Mouse (Mus musculus): ENCODE data around the gene Tsc1. TPM values are rescaled to one million over a fixed set of nuclear protein-coding genes. Genes with fewer than 3 reads are reported as not detected.
A peak's percentile ranks its signal among the peaks of the same experiment; 100 is the strongest.

Gene Tsc1
- total RNA-seq, 1 experiment from 2014 or later, result 16.5 TPM

DNA sequence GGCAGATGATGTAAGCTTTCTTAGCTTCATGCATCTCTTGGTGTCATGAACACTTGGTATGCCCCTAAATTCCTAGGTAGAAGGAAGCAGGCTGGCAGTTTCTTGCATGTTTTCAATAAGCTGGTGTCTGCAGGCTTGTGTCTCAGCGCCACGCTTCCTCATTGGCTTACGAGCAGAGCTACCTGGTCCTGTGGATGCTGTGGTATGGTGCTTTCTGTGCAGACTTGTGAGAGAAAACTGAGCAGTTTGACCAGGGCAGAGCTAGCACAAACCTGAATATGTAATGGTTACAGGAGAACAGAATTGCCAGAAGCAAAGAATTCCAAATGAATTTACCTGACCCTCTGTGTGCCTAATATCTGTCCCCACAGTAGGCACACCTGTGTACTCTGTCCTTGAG, 2.1 kb downstream of the Tsc1 start:
- DNase-seq, result no peak

DNA sequence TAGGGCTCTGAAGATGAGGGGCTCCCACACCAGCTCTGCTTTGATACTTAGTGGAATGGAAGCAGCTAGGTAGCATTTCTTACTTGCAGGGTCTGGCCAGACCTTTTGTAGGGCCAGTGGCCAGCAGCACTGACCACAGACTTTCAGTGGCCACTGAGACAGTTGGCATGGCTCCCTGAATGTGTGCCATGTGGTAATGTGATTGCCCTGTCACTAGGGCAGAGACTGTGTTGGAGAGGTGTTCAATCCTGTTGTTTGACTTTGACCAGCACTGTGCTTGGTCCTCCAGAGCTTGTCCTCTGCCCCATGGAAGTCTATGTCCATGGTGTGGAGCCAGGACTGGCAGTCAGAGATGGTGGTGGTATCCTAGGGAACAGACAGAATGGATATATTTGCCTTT, 9.5 kb downstream of the Tsc1 start:
- peak; percentile 55 for DNase-seq

DNA sequence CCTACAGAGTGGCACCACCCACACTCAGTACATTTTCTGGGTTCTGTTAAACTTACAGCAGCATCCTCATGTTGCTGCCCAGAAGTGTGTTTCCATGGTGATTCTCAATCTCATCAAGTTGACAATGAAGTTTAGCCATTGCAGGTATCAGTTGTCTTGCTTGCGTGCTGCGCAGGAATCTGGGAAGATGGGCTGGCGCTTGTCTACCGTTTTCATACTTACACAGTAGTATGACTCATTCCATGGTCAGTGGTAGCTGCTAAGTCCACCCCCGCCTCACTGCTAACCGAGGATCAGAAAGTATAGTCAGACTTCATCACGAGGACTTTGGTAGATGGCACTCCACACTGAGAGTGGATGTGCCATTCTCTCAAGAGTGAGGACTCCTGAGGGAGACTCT, 12.3 kb downstream of the Tsc1 start:
- DNase-seq, result no peak

DNA sequence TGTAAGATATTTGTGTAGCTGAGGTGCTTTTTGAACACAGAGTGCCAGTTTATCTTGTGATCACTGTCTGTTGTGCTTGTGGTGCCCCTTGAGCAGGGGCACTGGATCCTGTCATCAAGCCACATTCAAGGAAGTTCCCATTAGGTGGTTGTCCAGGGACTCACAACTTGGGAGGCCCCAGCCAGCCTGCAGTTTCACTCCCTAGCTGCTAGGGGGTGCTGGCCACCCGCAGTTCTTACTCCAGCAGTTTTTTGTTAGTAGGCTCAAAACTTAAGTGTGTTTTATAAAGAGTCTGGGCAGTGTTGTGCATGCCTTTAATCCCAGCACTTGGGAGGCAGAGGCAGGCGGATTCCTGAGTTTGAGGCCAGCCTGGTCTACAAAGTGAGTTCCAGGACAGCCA, 13.3 kb downstream of the Tsc1 start:
- peak; percentile 53 for DNase-seq

DNA sequence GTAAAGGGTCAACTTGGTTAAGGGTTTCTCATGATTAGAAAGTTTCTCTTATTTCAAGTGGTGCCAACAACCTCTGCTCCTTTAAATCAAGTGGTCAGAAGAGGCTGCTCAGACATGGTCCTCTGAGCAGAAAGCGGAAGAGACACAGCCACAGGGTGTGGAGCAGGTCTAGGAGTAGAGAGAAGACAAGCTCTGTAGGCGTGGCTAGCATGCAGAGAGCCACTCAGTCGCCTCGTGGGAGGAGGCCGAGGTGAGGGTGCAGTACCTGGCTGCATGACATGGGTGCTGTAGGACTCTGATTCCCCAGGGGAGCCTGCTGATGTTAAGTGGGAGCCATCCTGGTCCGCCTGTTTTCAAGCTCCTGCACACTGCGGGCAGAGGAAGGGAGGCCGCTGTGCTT, 15.2 kb downstream of the Tsc1 start:
- no peak for DNase-seq

DNA sequence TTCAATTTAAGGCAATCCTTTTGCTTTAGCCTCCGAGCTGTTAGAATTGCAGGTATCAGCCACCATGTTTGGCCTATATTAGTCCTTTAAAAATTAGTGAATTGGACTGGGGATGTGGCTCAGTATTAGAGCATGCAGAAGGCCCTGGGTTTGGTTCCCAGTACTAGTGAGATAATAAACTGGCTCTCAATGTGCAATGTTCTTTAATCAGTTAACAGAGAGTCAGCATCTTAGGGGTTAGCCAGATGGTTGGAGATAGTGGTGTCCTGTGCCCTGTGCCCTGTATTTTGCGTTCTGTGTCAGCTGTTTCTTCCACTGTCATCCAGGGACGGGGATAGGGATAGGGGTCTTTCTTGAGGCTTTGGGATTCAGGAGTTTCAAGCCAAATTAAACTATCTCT, 21.9 kb downstream of the Tsc1 start:
- DNase-seq, result no peak

DNA sequence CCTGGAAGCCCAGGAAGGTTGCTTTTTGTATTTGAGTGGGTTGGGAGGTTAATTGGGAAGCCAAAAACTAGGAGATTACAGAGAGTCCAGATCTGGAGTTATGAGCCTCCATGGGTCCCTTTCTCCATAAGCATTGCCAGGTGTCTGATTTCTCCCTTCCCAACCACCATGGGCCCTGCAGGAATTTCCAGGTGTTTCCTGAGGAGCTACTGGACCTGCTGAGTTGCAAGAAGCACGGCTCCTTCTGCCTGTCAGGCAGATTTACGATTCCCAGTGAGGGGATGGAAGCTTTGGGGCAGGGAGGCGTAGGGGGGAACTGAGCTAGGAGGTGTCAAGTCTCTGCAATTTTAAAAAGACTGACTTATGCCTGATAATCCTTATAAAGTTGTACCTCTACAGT, 24.8 kb downstream of the Tsc1 start:
- DNase-seq, result no peak

DNA sequence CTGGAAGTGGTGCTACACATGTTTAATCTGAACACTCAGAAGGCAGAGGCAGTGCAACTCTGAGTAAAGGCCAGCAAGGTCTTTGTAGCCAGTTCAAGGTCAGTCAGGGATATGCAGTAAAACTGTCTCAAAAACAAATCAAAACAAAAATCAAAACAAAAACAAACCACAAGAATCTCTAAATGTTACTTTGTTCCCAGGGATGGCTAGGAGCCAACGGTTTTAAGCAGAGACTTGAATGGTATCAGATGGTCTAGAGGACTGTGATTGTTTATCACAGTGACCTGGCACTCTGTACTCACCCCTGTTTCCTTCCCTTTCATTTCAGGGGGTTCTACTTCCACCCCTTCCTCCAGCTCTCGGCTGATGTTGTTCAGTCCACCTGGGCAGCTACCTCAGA, 30.4 kb downstream of the Tsc1 start:
- DNase-seq, result no peak

DNA sequence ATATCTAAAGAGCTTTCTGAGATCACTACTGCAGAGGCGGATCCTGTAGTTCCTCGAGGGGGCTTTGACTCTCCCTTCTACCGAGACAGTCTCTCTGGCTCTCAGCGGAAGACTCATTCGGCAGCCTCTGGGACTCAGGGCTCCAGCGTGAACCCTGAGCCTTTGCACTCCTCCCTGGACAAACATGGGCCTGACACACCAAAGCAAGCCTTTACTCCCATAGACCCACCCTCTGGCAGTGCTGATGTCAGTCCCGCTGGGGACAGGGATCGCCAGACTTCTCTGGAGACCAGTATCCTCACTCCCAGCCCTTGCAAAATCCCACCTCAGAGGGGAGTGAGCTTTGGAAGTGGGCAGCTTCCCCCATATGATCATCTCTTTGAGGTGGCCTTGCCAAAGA, 35.0 kb downstream of the Tsc1 start:
- no peak for DNase-seq

DNA sequence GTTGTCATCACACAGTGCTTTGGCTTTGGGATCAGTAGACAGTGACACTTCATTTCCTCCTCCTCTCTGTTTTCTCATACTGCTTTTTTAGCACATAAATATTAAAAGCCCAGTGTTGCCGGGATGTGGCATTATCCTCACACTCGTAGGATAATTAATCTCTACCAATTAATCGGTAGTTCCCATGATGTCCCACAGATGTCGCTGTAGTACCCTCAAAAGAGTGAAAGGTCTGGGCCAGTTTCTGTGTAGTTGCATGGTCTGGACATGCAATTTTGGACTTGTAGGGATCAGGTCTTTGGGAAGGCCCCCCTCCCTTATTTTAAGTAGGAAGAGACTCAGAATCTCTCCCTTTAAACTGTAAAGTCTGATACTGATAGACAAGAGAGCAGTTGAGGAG, 39.7 kb downstream of the Tsc1 start:
- peak; percentile 31 for DNase-seq

DNA sequence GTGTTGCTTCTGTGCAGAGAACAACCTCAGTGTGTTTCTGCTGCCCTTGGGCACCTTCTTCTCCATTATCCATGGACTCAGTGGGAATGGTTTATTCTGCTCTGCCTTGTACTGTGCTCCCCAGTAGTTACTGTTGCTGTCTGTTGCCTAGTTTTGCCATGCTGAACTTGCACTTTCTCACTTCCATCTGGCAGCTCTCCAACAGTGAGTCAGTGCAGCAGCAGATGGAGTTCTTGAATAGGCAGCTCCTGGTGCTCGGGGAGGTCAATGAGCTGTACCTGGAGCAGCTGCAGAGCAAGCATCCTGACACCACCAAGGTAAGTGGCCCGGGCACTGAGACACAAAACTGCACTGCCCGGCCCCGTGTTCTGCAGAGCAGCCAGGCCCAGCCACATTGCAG, 40.7 kb downstream of the Tsc1 start:
- peak; percentile 72 for DNase-seq

DNA sequence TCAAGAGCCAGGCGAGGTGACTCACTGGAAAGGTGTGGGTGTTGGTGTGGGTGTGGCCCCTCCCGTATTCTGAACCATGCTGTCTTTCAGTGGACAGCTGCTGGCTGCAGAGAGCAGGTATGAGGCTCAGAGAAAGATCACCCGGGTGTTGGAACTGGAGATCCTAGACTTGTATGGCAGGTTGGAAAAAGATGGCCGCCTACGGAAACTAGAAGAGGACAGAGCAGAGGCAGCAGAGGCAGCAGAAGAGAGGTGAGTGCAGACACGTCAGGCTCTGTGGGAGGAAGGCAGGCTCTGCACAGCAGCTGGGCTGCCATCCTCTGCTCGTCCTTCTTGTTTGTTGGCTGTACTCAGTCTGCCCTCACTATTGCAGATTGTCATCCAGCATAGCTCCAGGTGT, 44.9 kb downstream of the Tsc1 start:
- DNase-seq, result no peak

DNA sequence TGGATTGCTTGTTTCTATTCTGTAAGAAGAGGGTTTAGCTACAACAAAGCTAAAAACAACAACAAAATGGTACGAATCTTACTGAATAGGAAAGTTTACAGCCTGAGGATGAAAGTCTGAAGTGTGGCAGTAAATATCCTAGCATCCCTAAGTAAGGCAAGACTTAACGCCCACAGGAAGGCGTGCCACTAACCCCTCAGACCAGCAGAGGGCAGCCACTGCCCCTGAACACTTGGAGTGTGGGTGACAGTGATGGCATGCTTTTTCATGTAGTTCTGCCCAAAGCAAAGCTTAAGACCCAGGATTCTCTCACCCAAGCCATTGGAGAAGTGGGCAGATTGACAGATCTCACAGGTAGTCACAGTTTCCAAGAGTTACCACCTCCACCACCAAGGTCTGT, 47.4 kb downstream of the Tsc1 start:
- DNase-seq, result peak; percentile 61

DNA sequence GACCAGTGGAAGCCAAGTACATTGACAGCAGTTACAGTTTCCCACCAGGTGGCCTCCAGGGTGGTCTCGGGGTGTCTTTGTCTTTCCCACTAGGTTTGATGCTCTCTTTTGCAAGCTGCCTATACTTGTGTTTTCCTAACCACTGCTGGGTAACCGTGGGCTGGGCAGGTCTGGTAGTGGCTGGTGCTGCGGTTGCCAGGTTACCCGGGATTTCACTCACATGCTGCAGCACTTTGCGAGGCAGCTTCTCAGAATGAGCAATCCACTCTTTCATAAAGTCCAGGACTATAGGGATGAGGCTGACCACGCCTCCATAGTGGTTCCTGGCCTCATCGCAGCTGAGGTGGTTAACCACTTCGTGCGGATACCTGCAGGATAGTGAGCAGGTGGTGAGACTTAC, 51.7 kb downstream of the Tsc1 start:
- DNase-seq, result no peak

DNA sequence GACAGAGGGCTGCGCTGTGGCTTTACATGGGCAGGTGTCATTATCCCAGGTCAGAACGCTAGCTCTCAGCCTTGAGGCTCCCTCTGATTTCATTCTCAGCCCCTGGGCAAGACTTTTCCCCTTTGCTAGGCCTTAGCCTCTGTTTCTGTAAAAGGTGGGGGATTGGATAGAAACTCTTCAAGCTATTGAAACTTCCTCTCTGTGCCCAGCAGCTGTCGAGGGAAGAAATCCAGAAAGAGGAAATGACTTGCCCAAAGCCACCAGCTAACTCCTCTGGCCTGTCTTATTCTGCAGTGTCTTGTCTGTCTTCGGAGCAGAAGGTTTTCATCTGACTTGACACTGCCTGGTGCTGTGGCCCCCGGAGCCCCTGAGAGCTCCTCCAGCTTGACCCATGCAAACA, 57.5 kb downstream of the Tsc1 start:
- no peak for DNase-seq

DNA sequence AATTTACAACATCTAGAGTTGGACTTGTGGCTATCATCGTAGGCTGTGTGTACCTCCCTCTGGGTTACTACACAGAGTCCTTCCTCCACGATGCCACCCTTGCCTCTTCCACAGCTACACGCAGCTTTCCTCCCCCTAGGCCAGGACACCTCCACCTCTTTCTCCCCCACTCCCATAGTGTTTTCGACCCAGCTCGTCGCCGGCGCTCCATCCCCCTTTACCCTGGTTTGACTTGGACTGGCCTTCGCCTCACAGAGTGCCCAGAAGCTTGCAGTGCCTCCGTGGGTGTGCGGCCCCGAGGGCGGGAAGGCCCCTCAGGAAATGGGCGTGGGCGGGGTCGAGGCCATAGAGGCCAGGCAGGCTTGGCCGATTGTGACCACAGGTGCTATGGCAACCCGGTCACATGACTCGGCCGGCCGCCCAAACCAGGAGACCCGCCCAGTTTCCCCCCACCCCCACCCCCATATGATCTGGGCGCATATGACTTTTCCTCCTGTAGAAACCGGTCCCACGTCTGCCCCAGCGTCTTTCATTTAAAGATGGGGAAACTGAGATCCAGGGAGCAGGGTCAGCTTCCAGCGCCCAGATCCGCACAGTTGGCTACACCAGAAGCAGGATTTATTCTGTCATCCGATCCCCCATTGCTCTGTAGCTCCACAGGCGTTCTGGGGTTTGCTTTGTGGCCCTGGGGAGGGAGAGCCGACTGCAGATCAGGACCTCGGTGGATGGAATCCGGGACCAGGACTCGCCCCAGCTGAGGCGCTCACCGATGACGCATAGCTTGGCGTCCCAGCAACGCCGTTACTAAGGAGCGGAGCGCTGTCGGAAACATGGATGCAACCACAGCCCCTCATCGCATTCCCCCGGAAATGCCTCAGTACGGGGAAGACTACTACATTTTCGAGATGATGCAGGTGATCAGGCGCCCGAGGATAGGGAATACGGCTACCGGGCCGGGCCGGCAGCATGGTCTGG, 58.6 kb downstream of the Tsc1 start, which contains the start of the genes Spaca9 and Ak8:
Gene Spaca9, minus strand, starts transcription at position 367 of the 975 bp plus-strand sequence.
Gene Ak8, plus strand, starts transcription at position 804 of the 975 bp plus-strand sequence.
- peak; percentile 92 for DNase-seq

DNA sequence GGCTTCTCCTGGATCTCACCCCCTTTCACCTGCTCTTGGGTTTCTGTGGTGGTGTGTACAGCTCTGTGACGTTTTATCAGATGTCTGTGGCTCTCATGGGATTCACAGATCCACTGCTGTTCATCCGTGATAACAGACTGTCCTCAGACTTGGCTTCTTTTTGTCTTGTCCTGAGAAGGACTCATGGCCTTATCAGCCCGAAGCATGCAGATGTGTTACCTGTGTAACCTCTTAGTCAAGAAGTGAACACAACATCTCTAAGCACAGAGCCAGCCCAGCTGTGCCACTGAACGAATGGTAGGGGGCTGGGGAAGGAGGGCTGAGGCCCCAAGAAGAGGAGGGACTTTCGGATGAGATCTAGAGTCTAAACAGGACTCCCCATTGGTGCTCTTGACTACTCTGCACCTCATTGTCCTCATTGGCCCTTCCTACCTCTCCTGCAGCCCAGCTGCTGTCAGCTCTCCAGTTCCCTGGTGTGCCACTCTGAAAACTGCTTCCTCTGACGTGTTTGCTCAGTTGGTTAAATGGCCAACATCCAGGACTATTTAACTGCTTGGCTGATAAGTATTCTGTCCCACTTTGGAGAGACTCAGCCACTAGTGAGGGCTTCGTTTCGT, 60.7 kb downstream of the Tsc1 start:
- DNase-seq, result no peak

DNA sequence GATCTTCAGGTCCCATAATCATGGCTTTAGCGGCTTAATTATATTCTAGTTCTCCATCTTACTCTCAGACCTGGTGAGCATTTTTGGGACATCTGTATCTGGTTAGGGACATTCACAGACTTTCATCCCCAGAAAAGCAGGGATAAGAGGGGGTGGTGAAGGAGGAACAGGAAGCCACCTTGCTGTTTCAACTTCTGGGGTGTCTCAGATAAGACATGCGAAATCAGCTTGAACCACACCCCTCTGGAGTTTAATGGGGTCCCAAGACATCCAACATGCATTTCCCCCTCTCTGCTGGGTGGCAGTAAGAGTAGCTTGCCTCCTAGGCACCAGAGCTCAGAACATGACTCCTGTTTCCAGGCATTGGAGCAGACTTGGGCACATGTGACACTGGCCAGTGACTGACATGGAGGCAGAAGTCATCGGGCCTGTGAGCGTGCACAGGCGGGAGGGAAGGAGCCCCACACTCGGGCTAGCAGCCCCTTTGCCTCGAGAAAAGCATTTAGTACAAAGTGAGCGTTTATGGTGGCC, 65.1 kb downstream of the Tsc1 start:
- DNase-seq, result no peak

DNA sequence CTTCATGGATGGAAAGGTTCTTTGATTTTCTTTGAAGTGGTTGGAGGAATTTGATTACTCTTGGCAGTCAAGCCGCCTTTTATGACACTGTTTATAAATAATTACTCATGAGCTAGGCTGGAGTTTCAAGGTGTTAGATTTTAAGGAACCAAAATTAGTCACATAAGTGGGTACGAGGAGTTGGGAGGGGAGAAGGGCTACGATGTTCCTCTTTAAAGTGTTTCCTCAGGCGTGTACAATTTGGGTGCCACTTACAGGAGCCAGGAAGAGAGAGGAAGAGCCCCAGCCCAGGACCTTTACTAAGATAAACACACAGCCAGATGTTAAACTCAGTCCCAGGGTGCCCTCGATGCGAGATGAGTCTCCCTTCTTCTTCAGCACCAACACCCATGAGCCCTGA, 65.8 kb downstream of the Tsc1 start:
- no peak for DNase-seq

DNA sequence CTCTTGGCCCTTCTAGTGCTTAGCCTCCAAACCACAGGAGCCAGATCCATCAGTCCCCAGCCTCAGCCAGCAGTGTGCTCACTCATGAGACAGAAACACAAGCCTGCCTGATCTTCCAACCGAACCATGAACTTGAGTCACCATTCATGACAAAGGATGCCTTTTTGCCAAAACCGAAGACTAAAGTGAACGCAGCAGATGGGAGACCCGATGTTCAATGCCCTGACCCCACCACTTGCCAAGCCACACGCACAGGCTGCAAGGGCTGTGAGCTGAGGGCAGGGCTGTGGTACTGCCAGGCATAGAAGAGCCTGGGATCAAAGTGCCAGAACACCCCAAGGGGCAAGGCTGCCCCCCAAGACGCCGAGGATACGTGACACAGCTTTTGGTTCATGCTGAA, 72.0 kb downstream of the Tsc1 start:
- DNase-seq, result no peak

DNA sequence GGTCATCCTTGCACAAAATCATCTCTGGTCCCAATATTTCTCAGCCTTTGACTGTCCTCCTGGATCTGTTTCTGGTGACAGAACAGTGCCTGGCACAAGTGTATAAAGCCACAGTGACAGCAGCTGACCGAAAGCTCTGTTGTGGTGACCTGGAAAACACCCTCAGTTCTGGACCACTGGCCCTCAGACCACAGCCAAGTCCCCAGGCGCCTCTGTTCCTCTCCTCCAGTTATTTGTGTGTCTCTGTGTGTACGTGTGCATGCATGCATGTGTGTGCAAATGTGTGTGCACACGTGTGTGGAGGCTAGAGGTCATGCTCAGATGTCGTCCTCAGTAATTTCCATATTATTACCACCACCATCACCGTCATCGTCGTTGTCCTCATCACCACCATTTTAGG, 81.4 kb downstream of the Tsc1 start:
- DNase-seq, result no peak

DNA sequence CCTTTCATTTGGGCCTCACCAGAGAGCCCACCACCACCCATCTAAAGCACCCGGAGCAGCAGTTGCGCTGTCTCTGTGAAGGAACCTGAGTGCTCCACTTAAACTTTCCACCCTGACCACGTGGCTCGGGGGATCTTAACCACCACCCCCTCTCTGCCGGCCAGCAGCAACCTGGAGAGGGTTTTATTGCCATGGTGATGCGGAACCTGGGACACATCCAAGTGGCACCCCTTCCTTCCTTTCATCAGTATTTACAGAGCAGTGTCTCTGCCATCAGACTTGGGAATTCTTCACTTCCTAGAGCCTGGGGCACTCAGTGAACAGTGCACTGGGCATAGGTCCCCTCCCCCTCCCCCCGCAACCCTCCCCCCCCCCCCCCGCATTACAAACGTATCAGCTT, 82.9 kb downstream of the Tsc1 start:
- DNase-seq, result no peak

DNA sequence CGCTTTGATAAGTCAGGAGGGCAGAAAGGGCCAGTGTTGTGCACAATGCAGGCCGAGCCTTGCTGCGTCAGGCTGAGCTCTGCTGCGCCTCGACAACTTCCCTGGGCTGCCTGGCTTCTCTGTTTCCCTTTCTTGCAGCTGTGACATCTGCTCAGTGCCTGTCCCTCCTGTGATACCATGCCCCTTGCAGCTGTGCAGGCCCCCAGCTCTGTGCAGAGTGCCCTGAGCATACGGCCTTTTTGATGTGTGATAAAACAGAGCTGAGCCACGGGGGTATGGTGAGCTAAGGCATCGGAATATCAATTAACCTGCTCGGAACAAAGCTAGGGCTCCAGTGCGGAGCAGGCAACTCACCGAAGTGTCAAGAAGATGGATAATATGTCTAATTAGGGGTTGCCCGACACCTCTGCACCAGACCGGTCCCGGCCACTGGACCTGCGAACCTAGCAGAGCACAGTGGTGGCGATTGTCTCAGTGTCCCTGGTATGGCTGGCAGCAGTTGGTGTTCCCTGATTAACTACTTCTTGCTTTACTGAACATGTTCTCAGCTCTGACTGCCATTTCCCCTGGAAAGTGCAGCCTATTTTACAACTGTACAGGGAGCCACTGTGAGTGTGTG, 86.9 kb downstream of the Tsc1 start:
- no peak for DNase-seq

Measured in adrenal gland, postnatal 14 days (tissue).